Mouse (Mus musculus) thymus, postnatal 0 days (tissue): ENCODE measurements around the gene Heatr5a. TPM values are rescaled to one million over a fixed set of nuclear protein-coding genes. Genes with fewer than 3 reads are reported as not detected.
A peak's percentile ranks its signal among the peaks of the same experiment; 100 is the strongest.

Source experiments
- DNase-seq: peaks from one replicate; pipeline ENCODE4 v3.0.0-alpha.2; 2015; ENCODE audit warnings: low spot score
- polyA plus RNA-seq: library from polyadenylated mRNA; unstranded; fragments of >200 nt; fragmentation: Nextera tagmentation; extraction: Ambion mirVana; gene quantifications from 2 replicates; pipeline ENCODE4 v1.2.1, GENCODE M21; 2015

The Heatr5a gene
- polyA plus RNA-seq, 1 experiment from 2014 or later, result 4.5 TPM

DNA sequence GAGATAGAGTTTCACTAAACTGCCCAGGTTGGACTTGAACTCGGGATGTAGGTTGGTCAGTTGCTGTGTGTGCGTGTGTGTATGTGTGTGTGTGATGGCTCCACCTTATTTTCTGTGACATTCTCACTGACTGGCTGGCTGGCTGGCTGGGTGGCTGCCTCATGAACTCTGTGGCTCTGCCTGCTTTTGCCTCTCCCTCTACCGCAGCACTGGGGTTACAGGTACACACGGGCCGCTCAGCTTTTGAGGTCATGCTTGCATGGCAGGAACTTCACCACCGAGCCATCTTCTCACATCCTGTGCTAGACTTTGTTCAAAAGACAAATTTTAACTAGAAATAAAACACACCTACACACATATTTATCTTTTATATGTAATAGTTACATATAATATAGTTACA lies 84.8 kb downstream of the Heatr5a start:
- peak; percentile 84 for DNase-seq

DNA sequence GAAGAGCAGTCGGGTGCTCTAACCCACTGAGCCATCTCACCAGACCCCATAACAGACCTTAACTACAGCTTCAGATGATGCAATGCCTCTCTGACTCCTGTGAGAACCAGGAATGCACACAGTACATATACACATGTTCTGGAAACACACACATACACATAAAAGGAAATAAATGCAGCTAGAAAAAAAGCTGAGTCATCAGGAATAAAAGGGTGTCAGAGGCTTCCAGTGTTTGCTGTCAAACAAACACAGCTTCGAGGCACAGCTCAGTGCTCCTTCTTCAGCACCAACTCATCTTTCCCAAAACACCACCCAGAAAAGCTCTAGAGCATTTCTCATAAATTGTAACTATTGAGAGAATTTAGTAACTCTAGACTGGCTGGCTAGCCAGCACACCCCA lies 86.3 kb downstream of the Heatr5a start:
- no peak for DNase-seq

DNA sequence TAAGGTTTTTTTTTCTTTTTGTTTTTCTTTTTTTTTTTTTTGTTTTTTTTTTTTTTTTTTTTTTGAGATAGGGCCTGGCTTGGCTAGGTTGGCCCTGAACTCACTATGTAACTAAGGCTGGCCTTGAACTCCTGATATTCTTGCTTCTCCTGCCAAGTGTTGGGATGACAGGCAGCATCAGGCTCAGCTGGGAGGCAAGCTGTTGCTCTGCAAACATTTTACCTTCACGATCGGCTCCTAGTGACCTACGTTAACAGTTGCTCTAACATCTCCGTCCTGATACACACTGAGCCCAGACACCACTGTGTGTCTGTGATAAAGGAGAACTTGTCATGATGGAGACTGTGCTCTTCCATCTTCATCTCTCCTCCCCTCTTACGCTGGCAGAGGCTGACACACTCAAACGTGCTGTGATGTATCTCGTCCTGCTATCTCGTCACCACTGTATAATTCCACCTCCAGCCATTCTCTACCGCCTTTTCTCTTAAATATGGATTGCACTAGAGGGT lies 87.8 kb downstream of the Heatr5a start:
- no peak for DNase-seq

DNA sequence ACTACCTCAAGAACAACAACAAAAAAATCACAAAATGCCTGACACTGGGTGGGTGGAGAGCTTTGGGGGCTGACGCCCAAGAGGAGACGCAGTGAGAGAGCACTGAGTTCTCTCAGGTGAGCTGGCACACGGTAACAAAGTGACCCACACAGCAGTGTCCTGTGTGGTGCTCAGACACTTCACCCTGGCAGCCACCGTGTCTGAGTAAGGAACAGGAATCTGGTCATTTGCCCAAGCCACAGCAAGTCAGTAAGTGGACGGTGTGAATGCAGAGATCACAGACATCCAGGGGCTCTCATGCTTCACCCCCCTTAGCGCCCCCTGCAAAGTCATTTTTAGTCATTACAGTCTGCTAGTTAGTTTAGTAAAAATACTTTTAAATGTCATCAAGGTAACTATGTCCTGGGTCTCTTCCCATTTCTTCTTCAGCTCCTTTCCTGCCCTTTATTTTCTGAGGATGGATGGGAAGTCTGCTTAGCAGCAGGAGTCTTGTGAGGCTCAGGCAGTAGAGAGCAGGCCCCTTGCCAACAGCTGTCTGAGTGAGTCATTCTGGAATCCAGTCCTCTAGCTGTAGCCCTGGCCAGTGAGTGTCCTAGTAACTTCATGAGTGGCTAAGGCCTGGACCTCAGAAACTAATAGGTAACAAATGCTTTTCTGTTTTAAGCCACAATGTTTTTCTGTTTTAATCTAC lies 88.4 kb downstream of the Heatr5a start:
- no peak for DNase-seq

DNA sequence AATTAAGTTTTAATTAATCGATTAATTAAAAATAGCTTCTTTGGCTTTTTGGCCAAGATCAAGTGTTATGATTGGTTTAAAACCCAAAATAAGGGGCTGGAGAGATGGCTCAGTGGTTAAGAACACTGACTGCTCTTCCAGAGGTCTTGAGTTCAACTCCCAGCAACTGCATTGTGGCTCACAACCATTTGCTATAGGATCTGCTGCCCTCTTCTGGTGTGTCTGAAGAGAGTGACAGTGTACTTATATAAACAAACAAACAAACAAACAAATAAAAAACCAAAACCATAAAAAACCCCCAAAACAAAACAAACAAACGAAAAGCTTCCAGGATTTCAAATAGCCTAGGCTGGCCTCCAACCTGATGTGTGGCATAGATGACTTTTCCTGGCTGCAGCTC lies 89.3 kb downstream of the Heatr5a start:
- DNase-seq, result no peak

DNA sequence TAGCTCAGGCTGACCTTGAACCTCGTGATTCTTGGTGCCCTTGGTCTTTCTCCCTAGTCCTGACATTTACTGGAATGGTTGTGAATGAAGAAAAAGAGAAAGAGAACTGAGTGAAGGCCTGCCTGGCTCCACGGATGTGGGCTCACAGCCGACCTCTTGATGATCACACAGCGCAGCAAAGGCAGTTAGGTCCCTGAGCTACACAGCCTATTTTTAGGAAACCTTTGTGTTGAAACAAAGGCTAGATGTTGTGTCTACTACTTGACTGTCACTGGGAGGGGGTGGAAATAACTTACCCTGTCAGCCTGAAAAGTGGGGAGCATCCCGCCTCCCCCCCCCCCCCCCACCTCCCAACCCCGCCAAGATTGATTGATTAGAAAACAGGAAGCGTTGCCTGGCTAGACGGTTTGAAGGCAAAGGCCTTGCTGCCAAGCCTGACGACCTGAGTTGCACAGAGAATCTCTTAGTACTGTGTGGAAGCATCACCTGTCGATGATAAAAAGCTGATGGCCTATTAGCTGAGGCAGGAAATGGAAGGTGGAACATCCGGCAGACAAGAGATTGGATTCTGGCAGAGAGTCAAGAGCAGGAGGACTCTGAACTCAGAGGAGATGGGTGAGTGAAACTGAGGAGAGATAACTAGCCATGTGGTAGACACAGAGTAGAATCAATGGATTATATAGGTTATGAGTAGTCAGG lies 99.5 kb downstream of the Heatr5a start:
- peak; percentile 74 for DNase-seq

DNA sequence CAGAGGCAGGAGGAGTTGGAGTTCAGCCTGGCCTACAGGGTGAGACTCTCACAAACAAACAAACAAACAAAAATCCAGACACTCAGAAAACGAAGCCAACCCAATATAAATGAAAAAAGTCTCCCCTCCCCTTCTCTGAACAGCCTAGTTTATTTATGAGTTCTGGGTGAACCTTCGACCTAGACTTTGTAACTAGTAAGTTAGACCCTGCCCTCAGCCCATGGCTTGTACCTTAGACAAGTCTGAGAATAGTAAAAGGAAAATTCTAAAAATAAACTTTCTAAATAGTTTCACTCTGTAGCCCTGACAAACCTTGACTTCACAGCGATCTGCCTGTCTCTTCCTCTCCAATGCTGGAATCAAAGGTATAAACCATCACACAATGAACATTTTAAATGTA lies 101.6 kb downstream of the Heatr5a start:
- DNase-seq, result no peak

DNA sequence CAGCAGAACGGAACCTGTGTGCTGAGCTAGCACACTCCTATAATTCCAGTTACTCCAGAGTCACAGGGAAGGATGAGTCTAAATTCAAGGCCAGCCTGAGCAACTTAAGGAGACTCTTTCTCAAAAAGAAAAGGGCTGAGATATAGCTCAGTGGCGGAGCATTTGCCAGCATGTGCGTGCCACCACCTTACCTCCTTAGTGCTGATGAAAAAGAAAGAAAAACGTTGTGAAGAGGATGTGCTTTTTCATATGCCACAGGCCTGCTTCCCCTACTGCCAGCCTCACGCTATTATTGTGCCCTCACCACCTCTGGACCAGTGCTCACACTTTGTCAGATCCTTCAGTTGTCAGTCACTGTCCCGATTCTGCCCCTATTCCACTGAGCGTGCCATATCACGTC lies 104.0 kb downstream of the Heatr5a start:
- DNase-seq, result no peak

DNA sequence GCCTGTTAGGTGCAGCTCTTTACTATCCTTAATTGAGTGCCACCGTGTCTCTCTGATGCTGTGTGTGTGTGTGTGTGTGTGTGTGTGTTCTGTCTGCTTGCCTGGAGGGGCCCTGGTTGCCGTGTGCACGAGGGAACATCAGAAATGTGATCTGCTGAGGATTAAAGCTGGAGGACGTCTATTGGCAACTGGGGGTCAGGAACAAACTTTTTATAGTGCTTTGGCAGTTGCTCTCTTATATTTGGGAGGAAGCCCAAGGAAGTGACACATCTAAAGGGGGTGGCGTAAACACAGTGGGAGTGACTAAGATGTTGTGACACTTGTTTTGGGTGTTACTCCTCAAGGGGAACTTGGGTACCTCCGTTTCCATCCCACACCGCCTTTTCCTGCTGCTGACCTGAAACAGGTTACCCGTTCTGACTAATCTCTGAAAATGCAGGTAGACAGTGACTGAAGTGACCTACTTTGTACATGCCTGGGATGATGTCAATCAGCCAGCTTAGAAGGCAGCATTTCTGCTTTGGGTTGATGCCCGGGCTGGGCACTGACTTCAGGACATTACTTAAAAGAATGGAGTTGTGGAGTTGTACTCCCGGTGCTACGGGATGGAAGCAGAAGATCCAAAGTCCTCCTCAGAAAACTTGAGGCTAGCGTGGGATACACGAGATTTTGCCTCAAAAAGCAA lies 104.8 kb downstream of the Heatr5a start:
- peak; percentile 75 for DNase-seq

DNA sequence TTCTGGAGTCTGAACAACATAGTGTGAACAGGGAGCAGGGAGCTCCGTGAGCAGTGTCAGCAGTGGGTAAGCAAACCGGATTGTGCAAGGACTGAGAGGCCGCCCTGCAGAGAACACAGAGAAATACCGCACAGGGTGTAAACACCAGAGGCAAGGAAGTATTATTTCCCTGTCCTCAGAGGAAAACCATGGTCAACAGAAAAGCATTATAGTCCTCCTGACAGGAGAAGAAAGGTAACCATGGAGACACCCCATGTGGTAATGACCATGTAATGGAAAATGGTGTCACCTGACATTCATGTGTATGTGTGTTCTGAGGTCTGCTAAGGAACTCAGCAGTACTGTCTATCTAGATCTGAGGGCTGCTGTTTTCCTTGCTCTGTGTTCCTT lies 105.3 kb downstream of the Heatr5a start:
- DNase-seq, result peak; percentile 77

DNA sequence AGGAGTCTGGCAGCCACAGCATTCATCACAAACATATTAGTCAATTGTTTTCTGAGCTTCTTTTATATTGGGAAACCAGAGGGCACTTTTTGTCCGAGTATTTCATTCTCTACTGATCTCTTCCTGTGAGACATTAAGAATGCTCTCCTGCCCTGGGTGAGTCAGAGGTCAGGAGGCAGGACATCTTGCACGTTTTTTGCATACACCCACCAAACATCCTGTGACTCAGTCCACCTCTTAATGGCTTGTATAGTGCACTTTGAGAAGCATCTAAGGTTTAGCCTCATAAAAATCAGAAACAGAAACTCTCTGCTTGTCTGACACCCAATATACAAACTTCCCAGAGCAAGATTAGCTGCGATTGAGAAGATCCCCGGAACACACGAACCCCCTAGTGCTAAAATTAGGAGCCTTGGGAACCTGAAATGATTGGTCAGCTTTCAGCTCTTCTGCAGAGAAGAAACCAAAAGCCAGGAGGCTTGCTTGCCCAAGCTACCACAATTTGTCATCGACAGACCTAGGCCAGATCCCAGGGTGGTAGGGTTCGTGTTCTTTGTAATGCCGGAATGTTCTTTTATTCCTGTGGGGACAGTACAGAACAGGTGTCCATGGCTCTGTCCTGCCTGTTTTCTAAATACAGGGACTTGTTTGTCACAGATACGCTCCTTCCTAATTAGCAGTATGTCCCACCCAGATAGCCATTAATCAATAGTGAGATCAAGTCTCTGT lies 105.9 kb downstream of the Heatr5a start:
- DNase-seq, result no peak

DNA sequence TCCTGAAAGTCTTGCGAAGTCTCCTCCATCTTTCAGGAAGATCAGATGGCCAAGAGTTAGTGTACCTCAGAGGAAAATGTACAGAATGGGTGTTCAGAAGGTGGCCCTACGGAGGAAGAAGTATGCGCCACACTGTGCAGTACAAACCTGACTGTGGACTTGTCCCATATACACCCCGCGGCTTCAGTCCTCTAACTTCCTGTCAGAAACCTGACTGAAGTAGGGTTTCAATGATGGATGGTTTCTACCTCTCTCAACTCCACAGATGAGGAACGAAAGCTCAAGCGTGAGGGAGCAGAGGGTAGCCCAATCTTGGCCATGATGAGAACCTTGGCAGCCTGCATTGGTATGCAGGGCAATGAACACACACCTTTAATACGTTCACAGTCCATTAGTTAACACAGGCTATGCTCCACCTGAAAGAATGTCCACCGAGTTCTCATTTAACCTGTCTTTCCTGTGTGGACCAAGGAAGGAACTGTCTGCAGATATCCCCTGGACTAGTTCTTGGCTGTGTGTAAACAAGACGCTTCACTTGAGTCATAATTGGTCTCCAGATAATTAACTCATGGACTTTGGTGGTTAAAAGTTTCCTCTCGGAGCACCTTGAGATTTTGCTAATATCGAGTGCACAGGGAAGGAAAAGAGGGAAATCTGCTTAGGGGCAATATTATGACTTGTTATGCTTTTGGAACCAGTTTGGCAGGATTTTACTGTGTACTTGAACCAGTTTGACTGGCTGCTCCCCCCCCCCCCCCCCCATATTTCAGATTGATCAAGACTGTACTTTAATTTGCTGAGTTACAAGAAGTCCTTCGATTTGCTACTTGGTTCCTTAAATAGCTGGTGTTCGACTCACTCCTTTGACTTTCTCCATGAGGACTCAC lies 107.8 kb downstream of the Heatr5a start:
- peak; percentile 46 for DNase-seq

DNA sequence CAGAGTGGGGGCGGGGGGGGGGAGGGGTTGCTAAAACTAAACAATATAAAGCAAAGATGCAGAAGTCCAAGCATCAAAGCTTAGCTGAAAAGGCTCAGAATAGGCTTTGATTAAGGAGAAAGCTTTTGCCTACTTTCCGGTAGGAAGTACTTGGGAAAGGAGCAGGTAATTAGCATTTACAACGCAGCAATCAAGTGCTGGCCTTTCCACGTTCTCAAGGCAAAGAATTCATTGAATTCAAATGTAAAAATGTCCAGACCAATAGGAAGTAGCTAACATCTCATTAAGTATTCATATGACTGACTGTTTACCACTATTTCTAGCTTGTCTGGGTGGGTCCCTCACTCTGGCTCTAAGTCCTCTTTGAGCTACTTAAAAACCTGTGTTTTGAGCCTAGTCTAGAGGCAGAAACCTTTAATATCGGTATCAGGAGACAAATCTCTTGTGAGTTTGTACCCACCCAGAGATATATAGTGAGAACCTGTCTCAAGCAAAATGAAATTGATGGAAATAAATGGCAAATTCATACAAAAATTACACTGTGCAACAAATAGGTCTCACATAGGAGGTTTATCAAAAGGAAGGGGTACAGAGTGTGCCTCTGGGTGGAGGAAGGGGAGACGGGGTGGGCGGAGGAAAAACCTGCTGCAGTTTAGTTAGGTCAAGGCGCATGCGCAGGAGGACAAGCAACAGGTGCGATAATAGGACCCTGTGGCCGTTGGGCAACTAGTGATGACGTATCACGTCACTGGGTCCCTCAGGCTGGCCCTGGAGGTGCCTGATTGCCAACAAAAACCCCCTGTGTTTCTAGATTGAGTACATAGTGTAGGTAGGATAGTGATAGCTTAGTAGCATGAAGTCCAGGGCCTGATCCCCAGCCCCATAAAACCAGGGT lies 112.7 kb downstream of the Heatr5a start:
- DNase-seq, result no peak

DNA sequence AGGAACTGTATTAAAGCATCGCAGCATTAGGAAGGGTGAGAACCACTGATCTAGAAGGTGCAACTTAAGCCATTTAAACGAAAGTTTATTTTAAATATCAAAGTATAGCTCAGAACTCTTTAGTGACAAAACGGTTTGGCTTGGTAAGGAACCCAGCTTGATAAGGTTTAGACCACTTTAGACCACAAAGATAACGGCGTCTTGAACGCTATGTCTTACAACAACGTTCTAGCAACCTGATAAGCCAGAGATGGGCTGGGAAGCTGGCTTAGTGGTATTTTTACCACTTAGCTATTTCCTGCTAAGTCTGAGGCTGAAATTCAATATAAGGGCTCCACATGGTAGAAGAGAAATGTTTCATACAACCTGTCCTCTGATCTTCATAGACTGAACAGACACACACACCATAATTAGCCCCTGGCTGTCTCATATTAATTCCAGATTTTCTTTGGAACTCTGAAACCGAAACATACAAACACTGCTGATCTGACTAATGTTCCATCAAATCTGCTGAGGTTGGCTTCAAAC lies 114.3 kb downstream of the Heatr5a start:
- peak; percentile 15 for DNase-seq

DNA sequence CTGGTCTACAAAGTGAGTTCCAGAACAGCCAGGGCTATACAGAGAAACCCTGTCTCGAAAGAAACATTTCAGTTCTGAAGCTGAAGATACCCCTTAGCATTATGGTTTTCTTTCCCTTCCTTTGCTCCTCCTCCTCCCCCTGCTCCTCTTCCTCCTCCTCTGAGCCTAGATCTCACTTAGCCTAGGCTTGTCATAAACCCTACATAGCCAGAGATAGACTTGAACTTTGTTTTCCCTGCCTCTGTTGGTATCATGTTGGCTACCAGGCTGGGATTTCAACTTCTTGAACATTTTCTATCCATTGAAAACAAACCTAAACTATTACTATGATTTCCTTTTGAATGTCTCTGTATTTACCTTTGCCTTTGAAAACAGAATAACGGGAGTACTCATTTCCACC lies 115.2 kb downstream of the Heatr5a start:
- no peak for DNase-seq

DNA sequence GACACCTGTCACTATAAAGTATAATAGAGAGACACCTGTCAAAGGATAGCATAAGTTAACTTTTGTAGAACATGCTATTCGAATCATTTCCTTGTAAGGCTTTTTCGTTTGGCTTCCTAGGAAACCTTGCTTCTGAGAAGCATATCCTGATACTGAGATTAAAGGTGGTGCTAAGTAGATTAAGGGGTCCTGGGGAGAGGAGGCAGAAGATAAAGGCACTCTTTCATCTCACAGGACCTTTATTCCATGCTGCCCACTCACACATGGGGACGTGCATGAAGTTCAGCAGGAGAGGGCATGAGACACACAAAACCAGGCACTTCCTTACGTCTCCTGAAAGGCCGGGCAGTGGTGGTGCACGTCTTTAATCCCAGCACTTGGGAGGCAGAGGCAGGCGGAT lies 115.7 kb downstream of the Heatr5a start:
- no peak for DNase-seq

DNA sequence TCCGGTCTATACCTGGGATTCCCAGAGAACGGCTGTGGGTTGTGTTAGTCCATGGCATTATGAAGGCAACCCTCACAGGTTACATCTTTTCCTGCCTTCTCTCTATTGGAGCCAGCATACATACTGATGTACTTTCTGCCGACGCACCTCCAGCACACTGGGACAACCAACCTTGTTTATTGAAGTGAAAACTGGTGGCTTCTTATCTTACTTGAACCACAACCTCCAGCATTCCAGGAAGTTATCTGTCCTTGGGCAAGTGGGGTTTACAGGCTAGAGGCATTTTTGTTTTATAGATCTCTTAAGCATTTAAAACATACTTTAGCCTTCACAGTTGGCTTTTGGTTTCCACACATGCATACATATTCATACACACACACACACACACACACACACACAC lies 119.5 kb downstream of the Heatr5a start:
- DNase-seq, result peak; percentile 1

DNA sequence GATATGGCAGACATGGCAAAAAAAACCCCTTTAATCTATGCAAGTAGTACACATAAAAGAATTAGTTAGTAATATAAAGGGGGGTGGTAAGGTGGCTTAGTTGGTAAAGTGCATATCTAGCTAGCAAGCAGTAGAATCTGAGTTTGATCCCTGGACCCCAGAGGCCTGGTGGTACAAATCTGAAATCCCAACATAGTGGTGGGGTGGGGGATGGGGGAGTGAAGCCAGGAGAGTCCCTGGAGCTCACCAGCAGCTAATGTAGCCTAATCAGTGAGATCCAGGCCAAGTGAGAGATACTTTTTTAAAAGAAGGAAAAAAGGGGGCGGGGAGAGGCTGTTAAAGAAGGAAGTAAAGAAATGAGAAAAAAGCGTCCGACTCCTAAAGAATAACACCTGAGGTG lies 120.0 kb downstream of the Heatr5a start:
- no peak for DNase-seq

DNA sequence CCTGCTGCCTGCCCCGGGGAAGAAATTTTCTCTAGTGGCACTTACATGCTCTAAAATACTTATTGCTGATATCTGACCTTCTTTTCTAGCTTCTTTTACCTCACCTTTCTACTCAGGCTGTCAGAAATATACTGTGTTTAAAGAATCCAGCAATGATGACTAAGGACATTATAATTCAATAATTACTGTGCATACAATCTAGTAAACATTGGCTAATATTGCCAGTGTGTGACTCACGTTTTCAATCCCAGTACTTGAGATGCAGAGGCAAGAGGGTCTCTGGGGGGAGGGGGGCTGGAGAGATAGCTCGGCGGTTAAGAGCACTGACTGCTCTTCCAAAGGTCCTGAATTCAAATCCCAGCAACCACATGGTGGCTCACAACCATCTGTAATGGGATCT lies 120.8 kb downstream of the Heatr5a start:
- no peak for DNase-seq
